Mouse (Mus musculus) hindbrain, embryonic 12.5 days (tissue): Measurements from ENCODE around the gene Rimklb. TPM values are rescaled to one million over a fixed set of nuclear protein-coding genes. Genes with fewer than 3 reads are reported as not detected.

Experiments used
- polyA plus RNA-seq: library from polyadenylated mRNA; unstranded; fragments of >200 nt; fragmentation: Nextera tagmentation; extraction: Ambion mirVana; gene quantifications from 2 replicates; pipeline ENCODE4 v1.2.1, GENCODE M21; 2016

Gene Rimklb
- polyA plus RNA-seq, 1 experiment from 2014 or later, result 78.4 TPM

Other genes with a start within 250 kb of the Rimklb start
- 0.14 and 0.33 TPM in 2 replicates for gene Klrg1, start 215.9 kb downstream of the Rimklb start, polyA plus RNA-seq
- 68.7 and 70.4 TPM in 2 replicates for gene M6pr, start 190.0 kb downstream of the Rimklb start, polyA plus RNA-seq
- gene Phc1, start 158.2 kb downstream of the Rimklb start, polyA plus RNA-seq, result 34.9 and 40.5 TPM in 2 replicates
- gene Mfap5, start 7.1 kb upstream of the Rimklb start, polyA plus RNA-seq, result 1.6 and 2.6 TPM in 2 replicates
- 0.15 and 0.61 TPM in 2 replicates for gene Aicda, start 55.0 kb upstream of the Rimklb start, polyA plus RNA-seq
- 1.8 and 2.9 TPM in 2 replicates for gene Apobec1, start 103.7 kb upstream of the Rimklb start, polyA plus RNA-seq
- 0.09 TPM in 1 of 2 replicates, not detected in the other for gene Gdf3, start 111.3 kb upstream of the Rimklb start, polyA plus RNA-seq
- gene Dppa3, start 127.6 kb upstream of the Rimklb start, polyA plus RNA-seq, result not detected in 2 replicates
- 0.14 and 0.27 TPM in 2 replicates for gene Nanog, start 208.7 kb upstream of the Rimklb start, polyA plus RNA-seq